Mouse (Mus musculus): Measurements from ENCODE around the gene Matk.
"Not testable (repeated sequence)": the region's sequence is repeated elsewhere in the genome, so short reads cannot be mapped to it uniquely, and the experiment has no call there.

Matk gene

GRCm38 (mm10) chr10:81252424-81253419 is at the start of gene Matk:
Gene Matk, plus strand, starts transcription at chr10:81252935.
- DNase-seq: peak in 1 of 2 experiments; percentile 35

- DNase-seq: peak in 1 of 2 experiments; percentile 18
Observed at GRCm38 (mm10) chr10:81202978-81203720, 49.6 kb upstream of the Matk start.

- DNase-seq: peak in 1 of 2 experiments; percentile 13
Observed at GRCm38 (mm10) chr10:81204137-81204536, 48.6 kb upstream of the Matk start.

GRCm38 (mm10) chr10:81210154-81210553 is 42.6 kb upstream of the Matk start:
- DNase-seq: no peak

- DNase-seq: no peak
Observed at GRCm38 (mm10) chr10:81216260-81216659, 36.5 kb upstream of the Matk start.

GRCm38 (mm10) chr10:81216810-81217209 is 35.9 kb upstream of the Matk start:
- no peak for DNase-seq

- peak in 1 of 2 experiments; percentile 43 for DNase-seq
Observed at GRCm38 (mm10) chr10:81217267-81217666, 35.5 kb upstream of the Matk start.

GRCm38 (mm10) chr10:81217964-81218363 is 34.8 kb upstream of the Matk start:
- peak; percentile 63 to 83 for DNase-seq

- DNase-seq: no peak
Observed at GRCm38 (mm10) chr10:81221402-81222015, 31.2 kb upstream of the Matk start.

- not testable (repeated sequence) for DNase-seq
Observed at GRCm38 (mm10) chr10:81223731-81224130, 29.0 kb upstream of the Matk start.

GRCm38 (mm10) chr10:81229735-81230437 is 22.8 kb upstream of the Matk start:
- peak in 1 of 2 experiments; percentile 20 for DNase-seq

GRCm38 (mm10) chr10:81230438-81231332 is 22.1 kb upstream of the Matk start, which contains the start of gene Atcay:
Gene Atcay, minus strand, starts transcription at chr10:81230833.
- DNase-seq: peak; percentile 27 to 37

- DNase-seq: no peak
Observed at GRCm38 (mm10) chr10:81231436-81231835, 21.3 kb upstream of the Matk start.

GRCm38 (mm10) chr10:81232580-81233225 is 20.0 kb upstream of the Matk start, which contains the start of gene Zfr2:
Gene Zfr2, plus strand, starts transcription at chr10:81233155.
- DNase-seq: peak; percentile 92 to 94

- no peak for DNase-seq
Observed at GRCm38 (mm10) chr10:81233226-81233585, 19.5 kb upstream of the Matk start.

- peak in 1 of 2 experiments; percentile 16 for DNase-seq
Observed at GRCm38 (mm10) chr10:81234206-81234605, 18.5 kb upstream of the Matk start.

GRCm38 (mm10) chr10:81236471-81237268 is 16.1 kb upstream of the Matk start:
- peak in 1 of 2 experiments; percentile 16 for DNase-seq

GRCm38 (mm10) chr10:81238618-81239017 is 14.1 kb upstream of the Matk start:
- no peak for DNase-seq

- DNase-seq: peak; percentile 58 to 72
Observed at GRCm38 (mm10) chr10:81240876-81241275, 11.9 kb upstream of the Matk start.

- no peak for DNase-seq
Observed at GRCm38 (mm10) chr10:81242021-81242420, 10.7 kb upstream of the Matk start.
